Mouse (Mus musculus): ENCODE data around the gene Tub. TPM values are rescaled to one million over a fixed set of nuclear protein-coding genes. Genes with fewer than 3 reads are reported as not detected.

The Tub gene
- polyA plus RNA-seq, 1 experiment, result 3.8 TPM

- TF ChIP-seq POLR2A (IDR thresholded peaks at IDR 0.05; ENCODE audit: insufficient read depth, low read length) (no peak), EP300 (IDR thresholded peaks at IDR 0.05; ENCODE audit: insufficient read depth, low read depth, low read length) (no peak), CTCF (IDR thresholded peaks at IDR 0.05; ENCODE audit: low read depth, low read length) (no peak)
- no peak overlapping the region for H3K9ac ChIP-seq (ENCODE audit: low read depth, poor library complexity, severe bottlenecking)
- no peak overlapping the region for H3K27ac ChIP-seq (ENCODE audit: insufficient read depth, low read length)
- no peak overlapping the region for H3K4me3 ChIP-seq (ENCODE audit: low read depth, low read length)
- H3K9me3 ChIP-seq (replicated peaks; ENCODE audit: control insufficient read depth, insufficient read depth, low read length, poor library complexity, severe bottlenecking), result no peaks in the 10 kb centered on the region
- H3K4me1 ChIP-seq (ENCODE audit: control insufficient read depth, insufficient read depth, low read length), result no peaks in the 10 kb centered on the region
- H3K36me3 ChIP-seq (ENCODE audit: control insufficient read depth, insufficient read depth, low read length, poor library complexity, severe bottlenecking), result no peaks in the 10 kb centered on the region
- H3K27me3 ChIP-seq (ENCODE audit: control insufficient read depth, insufficient read depth, low read length, poor library complexity, severe bottlenecking), result no peaks in the 10 kb centered on the region
These were observed 77.6 kb downstream of the Tub start for GRCm38 (mm10) chr7:109027721-109028120.

- Histone ChIP-seq H3K9me3 (replicated peaks; ENCODE audit: control insufficient read depth, insufficient read depth, low read length, poor library complexity, severe bottlenecking) (no peaks in the 10 kb centered on the region), H3K27ac (ENCODE audit: insufficient read depth, low read length) (no peak overlapping the region), H3K4me1 (ENCODE audit: control insufficient read depth, insufficient read depth, low read length) (no peaks in the 10 kb centered on the region), H3K27me3 (ENCODE audit: control insufficient read depth, insufficient read depth, low read length, poor library complexity, severe bottlenecking) (no peaks in the 10 kb centered on the region), H3K9ac (ENCODE audit: low read depth, poor library complexity, severe bottlenecking) (no peak overlapping the region), H3K4me3 (ENCODE audit: low read depth, low read length) (no peak overlapping the region), H3K36me3 (ENCODE audit: control insufficient read depth, insufficient read depth, low read length, poor library complexity, severe bottlenecking) (no peaks in the 10 kb centered on the region)
- TF ChIP-seq EP300 (IDR thresholded peaks at IDR 0.05; ENCODE audit: insufficient read depth, low read depth, low read length) (no peak), POLR2A (IDR thresholded peaks at IDR 0.05; ENCODE audit: insufficient read depth, low read length) (no peak), CTCF (IDR thresholded peaks at IDR 0.05; ENCODE audit: low read depth, low read length) (peak; percentile 22)
These were observed 78.1 kb downstream of the Tub start for GRCm38 (mm10) chr7:109028204-109028603.

GRCm38 (mm10) chr7:109029961-109030465 is 79.9 kb downstream of the Tub start:
- no peaks in the 10 kb centered on the region for H3K36me3 ChIP-seq (ENCODE audit: control insufficient read depth, insufficient read depth, low read length, poor library complexity, severe bottlenecking)
- no peaks in the 10 kb centered on the region for H3K4me1 ChIP-seq (ENCODE audit: control insufficient read depth, insufficient read depth, low read length)
- no peak overlapping the region for H3K9ac ChIP-seq (ENCODE audit: low read depth, poor library complexity, severe bottlenecking)
- H3K27ac ChIP-seq (ENCODE audit: insufficient read depth, low read length), result no peak overlapping the region
- H3K27me3 ChIP-seq (ENCODE audit: control insufficient read depth, insufficient read depth, low read length, poor library complexity, severe bottlenecking), result no peaks in the 10 kb centered on the region
- H3K4me3 ChIP-seq (ENCODE audit: low read depth, low read length), result no peak overlapping the region
- TF ChIP-seq EP300 (IDR thresholded peaks at IDR 0.05; ENCODE audit: insufficient read depth, low read depth, low read length) (no peak), CTCF (IDR thresholded peaks at IDR 0.05; ENCODE audit: low read depth, low read length) (no peak), POLR2A (IDR thresholded peaks at IDR 0.05; ENCODE audit: insufficient read depth, low read length) (no peak)
- no peaks in the 10 kb centered on the region for H3K9me3 ChIP-seq (replicated peaks; ENCODE audit: control insufficient read depth, insufficient read depth, low read length, poor library complexity, severe bottlenecking)

GRCm38 (mm10) chr7:109031331-109031730 is 81.2 kb downstream of the Tub start:
- H3K4me3 ChIP-seq (ENCODE audit: low read depth, low read length), result no peak overlapping the region
- H3K27me3 ChIP-seq (ENCODE audit: control insufficient read depth, insufficient read depth, low read length, poor library complexity, severe bottlenecking), result no peaks in the 10 kb centered on the region
- no peak for TF ChIP-seq POLR2A (IDR thresholded peaks at IDR 0.05; ENCODE audit: insufficient read depth, low read length)
- no peak for TF ChIP-seq CTCF (IDR thresholded peaks at IDR 0.05; ENCODE audit: low read depth, low read length)
- no peak for TF ChIP-seq EP300 (IDR thresholded peaks at IDR 0.05; ENCODE audit: insufficient read depth, low read depth, low read length)
- no peaks in the 10 kb centered on the region for H3K36me3 ChIP-seq (ENCODE audit: control insufficient read depth, insufficient read depth, low read length, poor library complexity, severe bottlenecking)
- no peak overlapping the region for H3K27ac ChIP-seq (ENCODE audit: insufficient read depth, low read length)
- no peaks in the 10 kb centered on the region for H3K4me1 ChIP-seq (ENCODE audit: control insufficient read depth, insufficient read depth, low read length)
- H3K9me3 ChIP-seq (replicated peaks; ENCODE audit: control insufficient read depth, insufficient read depth, low read length, poor library complexity, severe bottlenecking), result no peaks in the 10 kb centered on the region
- no peak overlapping the region for H3K9ac ChIP-seq (ENCODE audit: low read depth, poor library complexity, severe bottlenecking)

- no peak overlapping the region for H3K27ac ChIP-seq (ENCODE audit: insufficient read depth, low read length)
- no peak overlapping the region for H3K4me3 ChIP-seq (ENCODE audit: low read depth, low read length)
- H3K9ac ChIP-seq (ENCODE audit: low read depth, poor library complexity, severe bottlenecking), result no peak overlapping the region
- no peaks in the 10 kb centered on the region for H3K9me3 ChIP-seq (replicated peaks; ENCODE audit: control insufficient read depth, insufficient read depth, low read length, poor library complexity, severe bottlenecking)
- TF ChIP-seq POLR2A (IDR thresholded peaks at IDR 0.05; ENCODE audit: insufficient read depth, low read length) (no peak), EP300 (IDR thresholded peaks at IDR 0.05; ENCODE audit: insufficient read depth, low read depth, low read length) (no peak), CTCF (IDR thresholded peaks at IDR 0.05; ENCODE audit: low read depth, low read length) (no peak)
- no peaks in the 10 kb centered on the region for H3K36me3 ChIP-seq (ENCODE audit: control insufficient read depth, insufficient read depth, low read length, poor library complexity, severe bottlenecking)
- H3K27me3 ChIP-seq (ENCODE audit: control insufficient read depth, insufficient read depth, low read length, poor library complexity, severe bottlenecking), result no peaks in the 10 kb centered on the region
- no peaks in the 10 kb centered on the region for H3K4me1 ChIP-seq (ENCODE audit: control insufficient read depth, insufficient read depth, low read length)
These were observed 81.9 kb downstream of the Tub start for GRCm38 (mm10) chr7:109032054-109032453.

- TF ChIP-seq CTCF (IDR thresholded peaks at IDR 0.05; ENCODE audit: low read depth, low read length) (no peak), EP300 (IDR thresholded peaks at IDR 0.05; ENCODE audit: insufficient read depth, low read depth, low read length) (no peak), POLR2A (IDR thresholded peaks at IDR 0.05; ENCODE audit: insufficient read depth, low read length) (no peak)
- Histone ChIP-seq H3K9ac (ENCODE audit: low read depth, poor library complexity, severe bottlenecking) (no peak overlapping the region), H3K9me3 (replicated peaks; ENCODE audit: control insufficient read depth, insufficient read depth, low read length, poor library complexity, severe bottlenecking) (no peaks in the 10 kb centered on the region), H3K27me3 (ENCODE audit: control insufficient read depth, insufficient read depth, low read length, poor library complexity, severe bottlenecking) (no peaks in the 10 kb centered on the region), H3K27ac (ENCODE audit: insufficient read depth, low read length) (no peak overlapping the region), H3K4me3 (ENCODE audit: low read depth, low read length) (no peak overlapping the region), H3K4me1 (ENCODE audit: control insufficient read depth, insufficient read depth, low read length) (no peaks in the 10 kb centered on the region), H3K36me3 (ENCODE audit: control insufficient read depth, insufficient read depth, low read length, poor library complexity, severe bottlenecking) (no peaks in the 10 kb centered on the region)
These were observed 88.1 kb downstream of the Tub start for GRCm38 (mm10) chr7:109038121-109038735.
